Mouse (Mus musculus) stomach, embryonic 15.5 days (tissue): ENCODE measurements around the gene Unc5cl. TPM values are rescaled to one million over a fixed set of nuclear protein-coding genes. Genes with fewer than 3 reads are reported as not detected.

ENCODE experiments used
- ATAC-seq: fragments of 200-750 bp; cut with Nextera tagmentation; 2 replicates; pipeline ENCODE4 v1.8.0; 2017; ENCODE audit warnings: low read depth, moderate number of reproducible peaks, moderate TSS enrichment; ENCODE audit not compliant: insufficient read depth, low FRiP score
- H3K27ac ChIP-seq: fragments of 300-500 bp; sonication (generic); 2 replicates; pipeline ENCODE4 v1.5.1; 2015; ENCODE audit warnings: mild to moderate bottlenecking, inconsistent platforms
- H3K27me3 ChIP-seq: fragments of 300-500 bp; sonication (generic); replicated peaks from 2 replicates; pipeline ENCODE4 v1.6.1; 2015; ENCODE audit warnings: inconsistent platforms
- H3K36me3 ChIP-seq: fragments of 300-500 bp; sonication (generic); 2 replicates; pipeline ENCODE4 v1.6.1; 2015; ENCODE audit warnings: inconsistent platforms
- H3K4me1 ChIP-seq: fragments of 300-500 bp; sonication (generic); 2 replicates; pipeline ENCODE4 v1.6.1; 2015; ENCODE audit warnings: inconsistent platforms
- H3K4me2 ChIP-seq: fragments of 300-500 bp; sonication (generic); 2 replicates; pipeline ENCODE4 v1.6.1; 2015; ENCODE audit warnings: mild to moderate bottlenecking, inconsistent platforms
- H3K4me3 ChIP-seq: fragments of 300-500 bp; sonication (generic); replicated peaks from 2 replicates; pipeline ENCODE4 v1.5.1; 2015; ENCODE audit warnings: inconsistent platforms
- H3K9ac ChIP-seq: fragments of 300-500 bp; sonication (generic); 2 replicates; pipeline ENCODE4 v1.6.1; 2015; ENCODE audit warnings: inconsistent platforms
- H3K9me3 ChIP-seq: fragments of 300-500 bp; sonication (generic); 2 replicates; pipeline ENCODE4 v1.6.1; 2016; ENCODE audit warnings: inconsistent platforms
- WGBS: fragments of 180-500 bp; shearing (Covaris S2); methylation state at CpG from one replicate; pipeline ENCODE4 v1.1.7; 2015; 5-methylcytosine and 5-hydroxymethylcytosine counted together
- polyA plus RNA-seq: library from polyadenylated mRNA; unstranded; fragments of >200 nt; fragmentation: Nextera tagmentation; extraction: Ambion mirVana; gene quantifications from 2 replicates; pipeline ENCODE4 v1.2.1, GENCODE M21; 2015

The Unc5cl gene
- polyA plus RNA-seq, 1 experiment from 2014 or later = 14.3 TPM

DNA sequence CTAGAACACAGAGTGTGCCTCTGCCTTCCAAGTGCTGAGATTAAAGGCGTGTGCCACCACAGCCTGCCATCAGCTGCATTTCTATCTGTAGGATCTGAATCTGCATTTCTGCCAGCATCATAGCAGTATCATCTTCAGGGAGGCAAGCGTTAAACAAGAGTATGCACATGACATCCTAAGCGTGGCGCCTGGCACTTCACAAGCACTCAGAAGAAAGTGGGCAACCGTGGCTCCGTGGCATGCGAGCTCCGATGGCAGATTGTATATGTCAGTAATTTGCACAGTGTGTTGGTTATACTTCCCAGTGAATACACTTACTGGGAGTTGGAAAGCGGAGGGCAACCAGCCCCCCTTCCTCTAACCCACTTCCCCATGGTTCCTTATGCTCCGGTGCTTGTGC lies 25.3 kb downstream of the Unc5cl start:
- Histone ChIP-seq H3K36me3 (no peaks in the 10 kb centered on the region), H3K27me3 (no peaks in the 10 kb centered on the region), H3K27ac (no peak overlapping the region), H3K4me3 (no peak overlapping the region), H3K4me2 (no peak overlapping the region), H3K9ac (no peak overlapping the region), H3K9me3 (no peaks in the 10 kb centered on the region), H3K4me1 (no peaks in the 10 kb centered on the region)
- WGBS = 83% methylated on average over 10 of the region's 10 CpGs
- no peak for ATAC-seq

DNA sequence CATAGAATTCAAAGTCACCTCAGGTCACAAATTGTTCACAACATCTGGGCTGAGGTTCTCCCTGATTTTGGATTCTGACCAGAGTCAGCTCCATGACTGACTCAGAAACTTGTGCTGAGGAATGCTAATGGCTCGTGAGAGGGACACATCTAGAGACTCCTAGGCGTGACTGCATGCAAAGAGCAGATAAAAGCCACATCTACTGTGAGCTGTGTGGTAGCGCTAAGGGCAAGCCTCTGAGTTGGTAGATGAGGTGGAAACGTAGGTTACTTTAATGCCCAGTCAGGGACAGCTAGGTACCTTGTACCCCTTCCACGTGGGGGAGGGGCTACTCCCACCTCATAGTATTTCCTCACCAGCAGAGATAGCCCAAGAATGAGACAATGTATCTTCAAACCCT lies 29.1 kb downstream of the Unc5cl start:
- no peak overlapping the region for H3K9ac ChIP-seq
- no peak overlapping the region for H3K4me2 ChIP-seq
- no peaks in the 10 kb centered on the region for H3K9me3 ChIP-seq
- no peak for ATAC-seq
- H3K4me3 ChIP-seq = no peak overlapping the region
- 78% methylated on average over 5 of the region's 5 CpGs for WGBS
- H3K4me1 ChIP-seq = no peaks in the 10 kb centered on the region
- H3K27me3 ChIP-seq = no peaks in the 10 kb centered on the region
- H3K27ac ChIP-seq = no peak overlapping the region
- no peaks in the 10 kb centered on the region for H3K36me3 ChIP-seq

DNA sequence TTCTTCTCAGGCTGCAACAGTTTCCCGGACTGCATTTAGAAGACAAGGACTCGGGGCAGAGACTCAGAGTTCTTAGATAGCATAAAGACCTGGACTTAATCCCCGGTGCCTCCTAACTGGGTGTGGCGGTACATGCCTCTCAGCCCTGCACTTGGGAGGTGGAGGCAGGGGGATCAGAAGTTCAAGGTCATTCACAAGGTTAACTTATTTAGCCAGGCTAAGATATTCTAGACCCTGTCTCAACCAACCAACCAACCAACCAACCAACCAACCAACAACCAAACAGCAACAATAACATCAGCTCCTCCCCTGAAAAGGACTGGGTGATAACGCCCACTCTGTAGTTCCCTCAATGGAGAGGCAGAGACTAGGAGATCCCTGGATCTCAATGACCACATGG lies 29.5 kb downstream of the Unc5cl start:
- no peak overlapping the region for H3K9ac ChIP-seq
- no peaks in the 10 kb centered on the region for H3K4me1 ChIP-seq
- H3K27me3 ChIP-seq = no peaks in the 10 kb centered on the region
- no peaks in the 10 kb centered on the region for H3K9me3 ChIP-seq
- no peak overlapping the region for H3K27ac ChIP-seq
- H3K36me3 ChIP-seq = no peaks in the 10 kb centered on the region
- H3K4me3 ChIP-seq = no peak overlapping the region
- 92% methylated on average over 5 of the region's 5 CpGs for WGBS
- no peak overlapping the region for H3K4me2 ChIP-seq
- no peak for ATAC-seq

DNA sequence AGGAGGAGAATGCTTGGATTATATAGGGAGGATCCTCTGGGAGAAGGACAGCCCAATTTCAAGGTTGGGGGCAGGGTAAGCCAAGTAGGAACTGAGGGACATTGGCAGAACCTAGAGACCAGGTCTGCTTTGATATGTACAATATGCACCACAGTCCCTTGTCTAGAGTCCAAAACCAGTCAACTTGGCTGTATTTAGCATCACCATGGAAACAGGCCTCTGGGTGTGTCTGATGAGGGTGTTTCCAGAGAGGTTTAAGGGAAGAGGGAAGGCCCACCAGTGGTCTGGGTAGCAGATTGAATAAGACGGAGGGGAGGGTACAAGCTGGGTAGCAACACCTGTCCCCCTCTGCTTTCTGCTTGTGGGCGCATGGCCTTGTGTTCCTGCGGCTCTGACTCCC lies 34.8 kb downstream of the Unc5cl start:
- Histone ChIP-seq H3K4me3 (no peak overlapping the region), H3K4me2 (no peak overlapping the region), H3K9ac (no peak overlapping the region), H3K9me3 (no peaks in the 10 kb centered on the region), H3K27me3 (no peaks in the 10 kb centered on the region), H3K36me3 (no peaks in the 10 kb centered on the region), H3K4me1 (no peaks in the 10 kb centered on the region), H3K27ac (no peak overlapping the region)
- no peak for ATAC-seq
- WGBS = 90% methylated on average over 3 of the region's 3 CpGs

DNA sequence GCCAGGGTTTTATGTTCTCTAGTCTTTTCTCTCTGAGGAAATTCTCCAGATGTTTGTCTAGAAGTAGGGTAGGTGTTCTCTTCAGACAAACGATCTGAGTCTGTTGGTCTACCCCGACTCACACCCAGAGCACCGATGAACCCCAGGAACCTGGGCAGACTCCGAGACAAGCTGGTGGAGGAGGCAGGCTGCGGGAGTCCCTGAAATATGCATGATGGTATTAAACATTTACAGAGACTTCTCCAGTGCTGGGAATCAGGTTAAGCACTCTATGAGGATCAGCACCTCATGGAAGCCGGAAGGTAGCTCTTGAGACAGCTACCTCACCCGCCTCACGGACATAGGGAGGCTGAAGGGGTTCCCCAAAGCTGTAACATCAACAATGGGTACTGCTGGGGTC lies 37.9 kb downstream of the Unc5cl start:
- H3K4me2 ChIP-seq = no peak overlapping the region
- no peak overlapping the region for H3K4me3 ChIP-seq
- H3K4me1 ChIP-seq = no peaks in the 10 kb centered on the region
- H3K9me3 ChIP-seq = no peaks in the 10 kb centered on the region
- H3K36me3 ChIP-seq = no peaks in the 10 kb centered on the region
- ATAC-seq = no peak
- no peak overlapping the region for H3K9ac ChIP-seq
- H3K27ac ChIP-seq = no peak overlapping the region
- H3K27me3 ChIP-seq = no peaks in the 10 kb centered on the region
- WGBS = 84% methylated on average over 8 of the region's 8 CpGs

DNA sequence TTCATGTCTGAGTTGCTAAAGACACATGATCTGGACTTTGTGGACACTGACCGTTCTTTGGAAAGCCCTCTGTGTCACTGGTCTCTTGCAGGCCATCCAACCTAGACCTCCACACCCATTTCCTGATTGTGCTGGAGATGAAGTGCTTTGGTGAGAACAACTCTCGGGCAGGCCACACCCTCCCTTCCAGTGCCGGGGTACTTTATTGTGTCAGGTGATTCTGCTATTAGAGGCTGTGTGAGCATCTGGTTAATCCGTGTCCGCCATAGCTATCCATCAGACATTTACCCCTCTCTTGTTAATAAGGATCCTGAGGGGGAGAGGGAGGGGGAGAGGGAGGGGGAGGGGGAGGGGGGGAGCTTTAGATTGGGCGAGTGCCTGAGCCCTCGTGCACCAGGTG lies 38.9 kb downstream of the Unc5cl start:
- no peaks in the 10 kb centered on the region for H3K4me1 ChIP-seq
- H3K27me3 ChIP-seq = no peaks in the 10 kb centered on the region
- no peak overlapping the region for H3K4me2 ChIP-seq
- H3K36me3 ChIP-seq = no peaks in the 10 kb centered on the region
- WGBS = 30% methylated on average over 7 of the region's 7 CpGs
- no peak for ATAC-seq
- H3K9me3 ChIP-seq = no peaks in the 10 kb centered on the region
- H3K27ac ChIP-seq = no peak overlapping the region
- no peak overlapping the region for H3K9ac ChIP-seq
- H3K4me3 ChIP-seq = no peak overlapping the region

DNA sequence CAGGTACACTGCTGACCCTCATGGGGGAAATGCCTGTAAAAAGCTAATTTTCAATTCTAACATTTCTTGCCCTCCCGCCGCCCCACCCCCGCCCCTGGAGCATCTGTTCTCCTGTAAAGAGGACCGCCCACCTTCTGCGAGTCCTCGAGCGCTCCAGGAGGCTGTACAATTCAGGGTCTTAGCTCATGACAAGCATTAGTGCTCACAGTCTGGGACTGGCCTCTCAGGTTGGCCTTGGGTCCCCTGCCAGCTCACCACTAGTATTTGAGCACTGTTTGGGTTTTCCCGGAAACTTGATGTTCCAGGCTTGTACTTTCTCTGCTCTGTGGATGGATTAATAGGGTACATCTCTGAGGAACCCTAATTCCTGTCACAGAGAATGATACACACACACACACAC lies 39.3 kb downstream of the Unc5cl start:
- Histone ChIP-seq H3K4me1 (no peaks in the 10 kb centered on the region), H3K36me3 (no peaks in the 10 kb centered on the region), H3K9me3 (no peaks in the 10 kb centered on the region), H3K9ac (no peak overlapping the region), H3K4me3 (no peak overlapping the region), H3K27ac (no peak overlapping the region), H3K27me3 (no peaks in the 10 kb centered on the region), H3K4me2 (no peak overlapping the region)
- ATAC-seq = no peak; the same call in 1 of the 2 replicates
- 44% methylated on average over 8 of the region's 8 CpGs for WGBS

DNA sequence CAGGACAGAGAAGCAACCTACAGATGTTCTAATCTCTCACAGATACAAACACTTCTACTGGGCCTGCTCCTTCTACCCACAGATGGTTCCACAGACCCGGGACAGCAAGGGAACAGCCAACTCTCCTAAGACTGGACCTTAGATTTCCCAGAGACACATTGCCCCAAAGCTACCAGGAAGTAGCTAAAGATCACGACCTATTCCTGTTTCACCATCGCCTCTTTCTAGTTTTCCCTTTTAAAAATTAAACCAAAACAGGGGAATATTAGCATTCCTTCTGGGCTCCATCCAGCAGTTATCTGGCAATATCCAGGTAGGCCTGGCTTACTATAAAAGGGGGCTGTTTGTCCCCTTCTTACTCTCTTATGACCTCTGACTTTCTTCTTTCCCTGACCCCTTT lies 43.3 kb downstream of the Unc5cl start:
- no peak for ATAC-seq
- WGBS = 81% methylated on average over 3 of the region's 3 CpGs
- Histone ChIP-seq H3K9ac (no peak overlapping the region), H3K36me3 (no peaks in the 10 kb centered on the region), H3K4me3 (no peak overlapping the region), H3K27me3 (no peaks in the 10 kb centered on the region), H3K27ac (no peak overlapping the region), H3K9me3 (no peaks in the 10 kb centered on the region), H3K4me1 (no peaks in the 10 kb centered on the region), H3K4me2 (no peak overlapping the region)

DNA sequence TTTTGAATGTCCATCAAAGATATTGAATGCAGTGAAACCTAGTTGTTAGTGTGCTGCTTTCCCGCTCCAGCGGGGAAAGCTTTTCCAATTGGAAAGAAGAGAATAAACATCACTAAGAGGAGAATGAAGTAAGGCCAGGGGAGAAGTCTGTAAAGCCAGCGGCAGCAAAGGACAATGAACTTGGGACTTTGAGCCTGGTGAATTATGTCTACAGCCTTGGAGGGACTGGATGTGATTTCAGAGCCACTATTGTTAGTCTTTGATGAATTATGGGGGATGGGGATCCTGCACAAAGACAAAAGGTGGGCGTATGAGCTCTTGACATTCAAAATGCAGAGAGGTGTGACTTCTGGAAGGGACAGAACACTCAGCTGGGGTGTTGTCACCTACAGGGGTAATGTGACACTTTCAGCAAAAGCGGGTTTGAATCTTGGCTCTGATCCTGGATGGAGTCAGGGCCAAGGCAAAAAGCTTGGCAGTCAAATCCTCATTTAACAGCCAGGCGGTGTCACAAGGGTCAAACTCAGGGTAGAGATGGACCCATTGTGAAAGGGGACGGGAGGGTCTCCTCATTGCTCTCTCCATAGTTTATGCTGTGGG lies 46.2 kb downstream of the Unc5cl start:
- Histone ChIP-seq H3K4me3 (no peak overlapping the region), H3K36me3 (no peaks in the 10 kb centered on the region), H3K27me3 (no peaks in the 10 kb centered on the region), H3K9me3 (no peaks in the 10 kb centered on the region), H3K27ac (no peak overlapping the region), H3K9ac (no peak overlapping the region), H3K4me1 (no peaks in the 10 kb centered on the region), H3K4me2 (no peak overlapping the region)
- 78% methylated on average over 7 of the region's 7 CpGs for WGBS
- no peak for ATAC-seq

DNA sequence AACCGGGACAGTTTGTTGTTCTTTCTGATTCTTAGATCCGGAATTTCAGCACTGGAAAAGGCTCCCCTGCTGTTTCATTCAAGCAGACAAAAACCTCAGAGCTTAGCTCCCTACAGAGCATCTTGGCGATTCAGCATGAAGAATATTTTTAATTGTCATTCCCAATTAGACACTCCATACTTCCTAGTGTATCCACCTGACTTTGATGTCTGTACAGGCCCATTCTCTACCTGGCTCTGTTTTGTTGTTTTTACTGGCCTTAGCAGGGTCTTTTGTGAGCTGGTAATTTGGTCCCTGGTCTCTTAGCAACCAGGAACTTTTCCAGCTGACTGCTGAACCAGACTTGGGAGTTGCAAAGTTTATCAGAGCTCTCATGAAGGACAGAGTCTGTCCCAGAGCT lies 50.3 kb downstream of the Unc5cl start:
- WGBS = 34% methylated on average over 3 of the region's 3 CpGs
- Histone ChIP-seq H3K9ac (no peak overlapping the region), H3K4me3 (no peak overlapping the region), H3K36me3 (no peaks in the 10 kb centered on the region), H3K4me2 (no peak overlapping the region), H3K4me1 (no peaks in the 10 kb centered on the region), H3K9me3 (no peaks in the 10 kb centered on the region), H3K27me3 (no peaks in the 10 kb centered on the region), H3K27ac (no peak overlapping the region)
- ATAC-seq = no peak

DNA sequence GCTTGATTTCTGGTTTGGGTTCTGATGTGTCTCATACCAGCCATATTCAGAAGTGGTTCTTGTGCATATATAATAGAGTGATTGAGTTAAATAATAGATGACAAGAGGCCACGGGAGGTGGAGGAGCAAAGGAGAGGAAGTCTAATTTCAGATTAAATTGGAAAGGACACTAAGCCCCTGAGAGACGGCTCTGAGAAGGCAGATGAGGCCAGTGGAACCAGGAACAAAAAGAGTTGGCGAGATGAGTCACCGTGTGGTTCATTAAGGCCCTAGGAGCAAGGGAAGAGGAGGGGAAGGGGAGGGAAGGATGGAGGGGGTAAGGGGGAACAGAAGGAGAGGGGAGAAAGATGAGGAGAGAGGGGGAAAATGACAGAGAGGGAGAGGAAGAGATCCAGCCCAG lies 52.3 kb downstream of the Unc5cl start:
- H3K4me3 ChIP-seq = no peak overlapping the region
- WGBS = 57% methylated on average over 4 of the region's 4 CpGs
- H3K27ac ChIP-seq = no peak overlapping the region
- no peaks in the 10 kb centered on the region for H3K27me3 ChIP-seq
- H3K9ac ChIP-seq = no peak overlapping the region
- H3K9me3 ChIP-seq = no peaks in the 10 kb centered on the region
- no peaks in the 10 kb centered on the region for H3K4me1 ChIP-seq
- H3K4me2 ChIP-seq = no peak overlapping the region
- ATAC-seq = no peak
- H3K36me3 ChIP-seq = no peaks in the 10 kb centered on the region

DNA sequence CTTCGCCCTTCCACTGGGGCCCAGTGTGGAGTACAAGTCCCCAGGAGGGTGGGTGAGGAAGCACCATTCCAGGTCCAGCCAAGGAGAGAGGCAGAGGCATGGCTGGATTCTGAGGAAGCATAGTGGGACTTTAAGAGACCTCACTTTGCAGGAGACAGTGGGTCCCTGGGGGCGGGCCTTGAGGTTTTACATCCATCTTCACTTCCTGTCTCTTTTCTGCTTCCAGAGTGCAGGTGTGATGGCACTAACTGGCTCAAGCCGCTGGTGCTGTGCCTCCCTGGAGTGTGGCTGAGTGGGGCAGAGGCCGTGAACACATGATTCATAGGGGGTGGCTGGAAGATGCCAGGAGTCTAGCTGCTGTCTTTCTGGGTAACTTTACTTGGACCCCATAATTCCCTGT lies 54.9 kb downstream of the Unc5cl start:
- no peak for ATAC-seq
- no peak overlapping the region for H3K9ac ChIP-seq
- no peaks in the 10 kb centered on the region for H3K4me1 ChIP-seq
- no peaks in the 10 kb centered on the region for H3K27me3 ChIP-seq
- H3K4me2 ChIP-seq = no peak overlapping the region
- no peaks in the 10 kb centered on the region for H3K9me3 ChIP-seq
- WGBS = 64% methylated on average over 4 of the region's 4 CpGs
- H3K4me3 ChIP-seq = no peak overlapping the region
- H3K36me3 ChIP-seq = no peaks in the 10 kb centered on the region
- H3K27ac ChIP-seq = no peak overlapping the region

DNA sequence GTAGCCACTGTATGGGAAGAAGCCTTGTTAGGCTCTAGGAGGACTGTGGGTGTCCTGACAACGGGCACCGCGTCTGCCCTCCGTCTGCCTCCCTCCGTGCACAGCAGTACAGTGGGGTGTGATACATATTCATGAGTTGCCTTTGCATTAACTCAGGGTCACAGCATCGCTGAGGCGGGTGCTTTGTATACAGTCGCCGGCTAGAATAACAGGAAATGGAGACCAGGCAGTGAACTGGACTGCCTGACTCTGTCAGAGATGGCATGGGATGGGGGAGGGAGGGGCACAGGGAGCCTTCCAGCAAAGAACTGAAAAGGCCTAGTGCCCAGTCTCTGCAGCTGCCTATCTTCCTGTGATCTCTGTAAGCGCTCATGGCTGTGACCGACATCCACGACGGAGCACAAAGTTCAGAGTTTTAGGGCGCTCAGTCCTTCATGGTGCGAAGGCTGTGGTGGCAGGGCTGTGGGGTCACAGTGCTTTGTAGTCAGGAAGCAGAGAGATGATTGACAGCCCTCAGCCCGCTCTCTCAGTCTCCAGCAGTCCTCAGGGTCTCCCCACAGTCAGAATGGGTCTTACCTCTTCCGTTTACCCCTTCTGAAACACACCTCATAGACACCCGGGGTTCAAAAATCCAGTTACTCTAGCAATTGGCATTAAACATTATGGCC lies 58.0 kb downstream of the Unc5cl start:
- Histone ChIP-seq H3K4me2 (0 out of 2 replicates have a peak overlapping the region, but pooled peaks have one; percentile 10), H3K4me1 (no peaks in the 10 kb centered on the region), H3K27ac (no peak overlapping the region), H3K36me3 (no peaks in the 10 kb centered on the region), H3K9ac (no peak overlapping the region), H3K4me3 (no peak overlapping the region), H3K27me3 (no peaks in the 10 kb centered on the region), H3K9me3 (no peaks in the 10 kb centered on the region)
- ATAC-seq = no peak
- 47% methylated on average over 18 of the region's 18 CpGs for WGBS
